Mouse (Mus musculus) hindbrain, embryonic 13.5 days (tissue): ENCODE measurements around the gene Fam124a. TPM values are rescaled to one million over a fixed set of nuclear protein-coding genes. Genes with fewer than 3 reads are reported as not detected.

Source experiments
- ATAC-seq: fragments of 200-750 bp; cut with Nextera tagmentation; 2 replicates; pipeline ENCODE4 v1.8.0; 2017; ENCODE audit warnings: moderate TSS enrichment; ENCODE audit not compliant: low FRiP score
- H3K27ac ChIP-seq: fragments of 300-500 bp; sonication (generic); 2 replicates; pipeline ENCODE4 v1.5.1; 2015; ENCODE audit warnings: inconsistent platforms, mild to moderate bottlenecking, moderate library complexity
- H3K27me3 ChIP-seq: fragments of 300-500 bp; sonication (generic); 2 replicates; pipeline ENCODE4 v1.6.1; 2015; ENCODE audit warnings: mild to moderate bottlenecking, inconsistent platforms
- H3K36me3 ChIP-seq: fragments of 300-500 bp; sonication (generic); 2 replicates; pipeline ENCODE4 v1.6.1; 2015; ENCODE audit warnings: mild to moderate bottlenecking, inconsistent platforms
- H3K4me1 ChIP-seq: fragments of 300-500 bp; sonication (generic); replicated peaks from 2 replicates; pipeline ENCODE4 v1.6.1; 2015; ENCODE audit warnings: inconsistent platforms
- H3K4me2 ChIP-seq: fragments of 300-500 bp; sonication (generic); 2 replicates; pipeline ENCODE4 v1.6.1; 2015; ENCODE audit warnings: inconsistent platforms, mild to moderate bottlenecking, moderate library complexity
- H3K4me3 ChIP-seq: fragments of 300-500 bp; sonication (generic); 2 replicates; pipeline ENCODE4 v1.5.1; 2015; ENCODE audit warnings: mild to moderate bottlenecking, inconsistent platforms
- H3K9ac ChIP-seq: fragments of 300-500 bp; sonication (generic); 2 replicates; pipeline ENCODE4 v1.6.1; 2015; ENCODE audit warnings: mild to moderate bottlenecking, inconsistent platforms
- H3K9me3 ChIP-seq: fragments of 300-500 bp; sonication (generic); 2 replicates; pipeline ENCODE4 v1.6.1; 2016; ENCODE audit warnings: inconsistent platforms
- WGBS: fragments of 180-500 bp; shearing (Covaris S2); methylation state at CpG from one replicate; pipeline ENCODE4 v1.1.7; 2015; 5-methylcytosine and 5-hydroxymethylcytosine counted together
- polyA plus RNA-seq: library from polyadenylated mRNA; unstranded; fragments of >200 nt; fragmentation: Nextera tagmentation; extraction: Ambion mirVana; gene quantifications from 2 replicates; pipeline ENCODE4 v1.2.1, GENCODE M21; 2015

Gene Fam124a
- polyA plus RNA-seq, 1 experiment from 2014 or later = 34.4 TPM

DNA sequence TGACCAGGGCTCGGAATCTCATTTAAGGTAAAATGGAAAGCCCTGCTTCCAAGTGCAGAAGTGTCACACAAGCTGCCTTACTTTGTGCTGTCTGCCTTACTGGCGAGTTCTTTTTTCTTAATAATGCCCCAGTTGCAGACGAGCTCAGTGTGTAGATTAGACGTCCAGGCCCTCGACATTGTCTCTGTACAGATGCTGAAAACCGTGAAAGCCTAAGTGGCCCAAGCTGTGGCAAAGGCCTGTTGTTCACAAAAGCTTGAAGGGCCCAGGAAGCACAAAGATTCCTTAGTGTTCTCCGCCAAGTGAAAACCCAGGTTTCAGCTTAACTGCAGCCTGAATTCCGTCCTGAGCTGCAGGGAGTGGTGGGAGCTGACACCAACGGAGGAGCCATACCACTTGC is 26.2 kb downstream of the Fam124a start:
- H3K36me3 ChIP-seq = no peaks in the 10 kb centered on the region
- no peak overlapping the region for H3K4me2 ChIP-seq
- H3K27me3 ChIP-seq = no peaks in the 10 kb centered on the region
- H3K27ac ChIP-seq = peak overlapping the region; percentile 36
- ATAC-seq = no peak
- H3K9ac ChIP-seq = no peak overlapping the region
- no peak overlapping the region for H3K4me3 ChIP-seq
- peaks cover 39% of the 10 kb centered on the region for H3K4me1 ChIP-seq
- 36% methylated on average over 9 of the region's 9 CpGs for WGBS
- H3K9me3 ChIP-seq = no peaks in the 10 kb centered on the region

DNA sequence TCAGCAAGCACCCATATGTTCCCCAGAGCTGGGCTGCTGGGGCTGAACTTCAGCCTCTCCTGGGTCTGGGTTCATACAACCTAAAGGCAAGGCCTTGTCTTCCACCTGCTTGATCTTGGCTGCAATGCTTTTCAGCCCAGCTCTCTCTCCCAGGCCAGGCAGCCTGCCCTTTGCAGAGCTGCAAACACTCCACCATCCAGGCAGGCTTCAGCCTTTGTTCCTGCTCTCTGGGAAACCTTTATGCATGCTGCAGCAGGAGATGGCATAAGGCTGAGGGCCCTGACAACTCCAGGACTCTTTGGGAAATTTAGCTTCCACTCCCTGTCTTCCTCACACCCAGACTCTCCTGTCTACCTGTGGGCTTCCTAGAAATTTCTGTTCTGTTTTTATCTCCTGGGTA is 29.1 kb downstream of the Fam124a start:
- no peaks in the 10 kb centered on the region for H3K9me3 ChIP-seq
- peak overlapping the region; percentile 72 for H3K27ac ChIP-seq
- no peaks in the 10 kb centered on the region for H3K27me3 ChIP-seq
- no peak overlapping the region for H3K4me3 ChIP-seq
- no peak overlapping the region for H3K4me2 ChIP-seq
- peaks cover 15% of the 10 kb centered on the region for H3K36me3 ChIP-seq
- 0 out of 2 replicates have a peak, but pooled peaks have one; percentile 31 for ATAC-seq
- peaks cover 39% of the 10 kb centered on the region for H3K4me1 ChIP-seq
- H3K9ac ChIP-seq = peak overlapping the region; percentile 40

DNA sequence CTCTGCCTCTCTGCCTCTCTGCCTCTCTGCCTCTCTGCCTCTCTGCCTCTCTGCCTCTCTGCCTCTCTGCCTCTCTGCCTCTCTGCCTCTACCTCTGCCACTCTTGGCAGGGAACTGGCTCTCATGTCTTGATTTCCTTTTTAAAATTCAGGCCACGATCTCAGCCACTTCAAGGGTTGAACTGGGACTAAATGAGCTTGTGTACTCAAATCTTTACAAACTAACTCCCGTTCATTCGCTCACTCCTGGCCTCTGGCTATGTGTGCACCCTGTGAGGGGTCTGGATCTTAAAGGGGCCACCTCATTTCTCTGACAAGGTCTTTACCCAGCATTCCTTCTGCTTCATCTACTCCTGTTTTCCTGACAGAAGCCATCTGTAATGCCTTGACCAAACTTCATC is 29.8 kb downstream of the Fam124a start:
- Histone ChIP-seq H3K9me3 (no peaks in the 10 kb centered on the region), H3K27ac (peak overlapping the region; percentile 72), H3K4me3 (no peak overlapping the region), H3K4me2 (no peak overlapping the region), H3K27me3 (no peaks in the 10 kb centered on the region), H3K4me1 (peaks cover 39% of the 10 kb centered on the region), H3K36me3 (peaks cover 15% of the 10 kb centered on the region), H3K9ac (no peak overlapping the region)
- ATAC-seq = peak; percentile 72
- WGBS = 12% methylated on average over 3 of the region's 3 CpGs

DNA sequence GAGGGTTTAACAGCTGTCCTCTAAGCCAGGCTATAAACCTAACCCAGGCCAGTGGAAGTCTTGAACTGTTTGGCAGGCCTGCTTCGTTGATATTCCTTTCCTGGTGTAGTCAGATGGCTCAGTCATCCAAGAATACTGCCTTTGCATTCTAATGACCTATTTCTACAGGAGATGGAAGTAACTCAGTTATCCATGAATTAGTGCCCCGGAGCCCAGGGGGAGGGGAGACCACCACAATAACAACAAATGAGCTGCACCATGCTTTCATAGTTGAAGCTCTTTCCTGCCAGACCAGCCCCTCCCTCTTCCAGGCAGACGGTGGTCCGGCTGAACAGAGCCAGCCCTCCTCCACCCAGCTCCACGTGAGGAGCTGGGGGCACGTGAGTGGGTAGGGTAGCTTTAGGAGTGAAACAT is 44.6 kb downstream of the Fam124a start:
- WGBS = 30% methylated on average over 6 of the region's 6 CpGs
- H3K4me2 ChIP-seq = no peak overlapping the region
- peaks cover 31% of the 10 kb centered on the region for H3K4me1 ChIP-seq
- peak overlapping the region; percentile 64; the same call in 1 of the 2 replicates for H3K27ac ChIP-seq
- H3K36me3 ChIP-seq = no peaks in the 10 kb centered on the region; the same call in 1 of the 2 replicates
- H3K4me3 ChIP-seq = no peak overlapping the region
- peak; percentile 73 for ATAC-seq
- no peak overlapping the region for H3K9ac ChIP-seq
- no peaks in the 10 kb centered on the region for H3K9me3 ChIP-seq
- H3K27me3 ChIP-seq = no peaks in the 10 kb centered on the region

DNA sequence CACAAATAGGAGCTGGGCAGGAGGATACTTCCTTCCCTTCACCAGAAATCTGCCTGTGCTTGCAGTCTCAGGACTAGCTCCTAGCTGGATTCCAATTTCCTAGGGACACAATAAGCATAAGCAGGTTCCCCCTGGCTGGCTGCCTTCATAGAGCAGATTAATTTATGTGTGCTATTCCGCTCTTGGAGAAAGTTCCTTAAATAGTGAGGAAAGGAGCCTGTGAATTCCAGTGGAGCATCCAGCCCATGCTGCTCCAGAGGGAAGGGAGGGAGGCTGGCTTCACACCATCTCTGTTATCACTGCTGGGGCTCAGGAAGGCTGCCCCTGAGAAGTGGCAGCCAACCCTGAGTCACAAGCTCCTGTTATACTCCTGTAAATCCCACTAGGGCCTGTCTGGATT is 46.7 kb downstream of the Fam124a start:
- Histone ChIP-seq H3K9me3 (no peaks in the 10 kb centered on the region), H3K9ac (peak overlapping the region; percentile 31; the same call in 1 of the 2 replicates), H3K4me1 (peaks cover 28% of the 10 kb centered on the region), H3K4me2 (no peak overlapping the region), H3K27me3 (no peaks in the 10 kb centered on the region), H3K4me3 (no peak overlapping the region), H3K27ac (peak overlapping the region; percentile 48; the same call in 1 of the 2 replicates), H3K36me3 (peaks cover 12% of the 10 kb centered on the region)
- ATAC-seq = no peak
- 64% methylated on average over 1 of the region's 1 CpGs for WGBS

DNA sequence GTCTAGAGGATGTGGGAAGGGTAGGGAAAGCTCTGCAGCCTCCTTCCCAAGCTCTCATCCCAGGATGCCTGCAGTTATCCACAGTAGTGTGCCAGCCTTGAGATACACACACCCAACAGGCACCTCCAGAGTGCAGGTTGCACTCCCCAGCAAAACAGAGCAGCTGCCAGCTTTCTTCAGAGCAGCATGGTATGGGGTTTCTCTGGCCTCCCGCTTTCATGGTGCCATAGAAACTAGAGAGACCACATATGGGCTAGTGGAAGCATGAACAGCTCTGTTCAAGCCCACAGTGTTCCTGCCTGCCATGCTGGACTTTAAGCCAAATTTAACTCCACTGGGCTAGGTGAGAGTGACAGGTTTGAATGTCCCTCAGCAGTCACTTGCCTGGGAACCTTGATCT is 47.3 kb downstream of the Fam124a start:
- Histone ChIP-seq H3K36me3 (peaks cover 14% of the 10 kb centered on the region), H3K4me1 (peaks cover 24% of the 10 kb centered on the region), H3K4me2 (no peak overlapping the region), H3K27ac (no peak overlapping the region; the same call in 1 of the 2 replicates), H3K9ac (no peak overlapping the region), H3K9me3 (no peaks in the 10 kb centered on the region), H3K4me3 (no peak overlapping the region), H3K27me3 (no peaks in the 10 kb centered on the region)
- WGBS = 94% methylated on average over 1 of the region's 1 CpGs
- no peak for ATAC-seq

DNA sequence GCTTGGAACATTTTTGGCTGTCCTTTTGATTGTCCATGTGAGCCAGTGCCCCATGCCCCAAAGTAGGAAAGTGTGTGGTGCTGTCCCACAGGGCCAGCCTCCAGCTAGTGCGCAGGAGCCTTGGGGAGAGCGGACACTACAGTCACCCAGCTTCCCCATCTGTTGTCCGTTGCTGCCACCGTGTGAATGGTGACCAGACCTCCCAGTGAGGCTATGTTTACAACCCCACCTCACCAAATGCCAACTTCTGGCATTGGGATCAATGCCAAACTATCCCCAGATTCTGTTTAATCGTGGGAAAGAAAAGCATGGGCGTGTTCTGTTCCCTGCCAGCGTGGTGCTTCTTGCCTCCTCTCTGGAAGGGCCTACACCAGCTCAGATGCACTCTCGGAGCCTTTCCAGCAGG is 52.3 kb downstream of the Fam124a start:
- peaks cover 17% of the 10 kb centered on the region for H3K36me3 ChIP-seq
- H3K4me3 ChIP-seq = no peak overlapping the region
- ATAC-seq = 0 out of 2 replicates have a peak, but pooled peaks have one; percentile 52
- no peaks in the 10 kb centered on the region for H3K9me3 ChIP-seq
- H3K27ac ChIP-seq = no peak overlapping the region
- 68% methylated on average over 8 of the region's 8 CpGs for WGBS
- H3K4me1 ChIP-seq = peaks cover 3% of the 10 kb centered on the region; the same call in 1 of the 2 replicates
- H3K4me2 ChIP-seq = no peak overlapping the region
- no peaks in the 10 kb centered on the region for H3K27me3 ChIP-seq
- H3K9ac ChIP-seq = no peak overlapping the region

DNA sequence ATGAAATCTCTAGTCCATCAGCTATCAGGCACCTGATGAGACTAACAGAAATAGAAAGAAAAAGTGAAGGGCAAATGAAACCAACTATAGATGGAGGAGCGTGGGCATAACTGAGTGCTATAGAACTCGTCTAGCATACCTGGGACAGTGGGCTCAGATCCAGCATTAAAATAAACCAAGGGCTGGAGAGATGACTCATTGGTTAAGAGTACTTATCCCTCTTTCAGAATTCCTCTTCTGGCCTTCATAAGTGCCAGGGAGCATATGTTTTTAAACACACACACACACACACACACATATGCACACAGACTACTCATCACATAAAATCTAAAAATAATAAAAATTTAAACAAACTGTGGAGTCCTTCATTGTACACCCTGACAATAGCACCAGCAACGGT is 54.4 kb downstream of the Fam124a start:
- Histone ChIP-seq H3K27ac (no peak overlapping the region), H3K4me3 (no peak overlapping the region), H3K4me1 (no peaks in the 10 kb centered on the region), H3K36me3 (peaks cover 17% of the 10 kb centered on the region), H3K9ac (no peak overlapping the region), H3K4me2 (no peak overlapping the region), H3K27me3 (no peaks in the 10 kb centered on the region), H3K9me3 (no peaks in the 10 kb centered on the region)
- no peak for ATAC-seq
- WGBS = 84% methylated on average over 3 of the region's 3 CpGs

DNA sequence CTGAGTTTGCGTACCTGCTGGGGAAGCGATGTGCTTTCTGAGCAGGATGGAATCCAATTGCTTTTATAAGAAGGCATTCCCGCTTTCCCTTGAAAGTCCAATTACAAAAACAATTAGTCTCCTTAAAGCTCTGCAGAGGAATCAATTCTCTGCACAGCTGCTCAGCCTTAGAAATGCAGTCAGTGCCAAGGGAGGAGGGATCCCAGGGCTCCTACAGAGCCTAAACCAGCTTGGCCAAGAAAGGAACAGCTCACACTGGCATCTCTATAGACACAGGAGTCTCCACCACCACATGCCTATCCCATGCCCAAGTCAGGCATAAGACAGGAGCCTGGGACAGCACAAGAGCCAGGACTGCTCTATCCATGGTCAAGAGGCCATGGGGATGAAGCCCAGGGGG is 66.9 kb downstream of the Fam124a start:
- no peak overlapping the region for H3K9ac ChIP-seq
- H3K36me3 ChIP-seq = no peaks in the 10 kb centered on the region
- H3K27me3 ChIP-seq = no peaks in the 10 kb centered on the region
- ATAC-seq = no peak
- no peak overlapping the region for H3K4me2 ChIP-seq
- 65% methylated on average over 3 of the region's 3 CpGs for WGBS
- no peak overlapping the region for H3K4me3 ChIP-seq
- no peaks in the 10 kb centered on the region for H3K9me3 ChIP-seq
- peak overlapping the region; percentile 77 for H3K27ac ChIP-seq
- peaks cover 10% of the 10 kb centered on the region; the same call in 1 of the 2 replicates for H3K4me1 ChIP-seq

DNA sequence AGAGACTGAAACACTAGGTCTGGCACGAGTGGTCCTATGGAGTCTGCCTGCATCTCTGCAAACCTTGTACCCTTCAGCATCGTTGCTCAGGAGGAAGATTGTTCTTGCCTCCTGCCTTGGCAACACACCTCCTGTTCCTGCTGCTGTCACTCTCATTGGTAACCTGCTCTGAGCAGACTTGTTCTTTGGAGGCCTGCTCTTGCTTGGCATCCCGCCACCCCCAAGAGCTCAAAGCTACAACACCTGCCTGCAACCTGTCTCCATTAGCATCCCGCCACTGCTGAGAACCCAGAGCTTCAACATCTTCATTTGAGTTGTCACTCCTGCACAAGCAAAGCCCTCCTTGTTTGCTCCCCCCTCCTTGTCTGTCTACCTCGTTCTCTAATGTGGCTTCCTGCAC is 72.4 kb downstream of the Fam124a start:
- Histone ChIP-seq H3K4me2 (no peak overlapping the region), H3K27ac (no peak overlapping the region), H3K36me3 (no peaks in the 10 kb centered on the region), H3K4me3 (no peak overlapping the region), H3K9ac (no peak overlapping the region), H3K27me3 (no peaks in the 10 kb centered on the region), H3K4me1 (no peaks in the 10 kb centered on the region; the same call in 1 of the 2 replicates), H3K9me3 (peaks cover 7% of the 10 kb centered on the region; the same call in 1 of the 2 replicates)
- no peak for ATAC-seq
- 92% methylated on average over 5 of the region's 5 CpGs for WGBS

DNA sequence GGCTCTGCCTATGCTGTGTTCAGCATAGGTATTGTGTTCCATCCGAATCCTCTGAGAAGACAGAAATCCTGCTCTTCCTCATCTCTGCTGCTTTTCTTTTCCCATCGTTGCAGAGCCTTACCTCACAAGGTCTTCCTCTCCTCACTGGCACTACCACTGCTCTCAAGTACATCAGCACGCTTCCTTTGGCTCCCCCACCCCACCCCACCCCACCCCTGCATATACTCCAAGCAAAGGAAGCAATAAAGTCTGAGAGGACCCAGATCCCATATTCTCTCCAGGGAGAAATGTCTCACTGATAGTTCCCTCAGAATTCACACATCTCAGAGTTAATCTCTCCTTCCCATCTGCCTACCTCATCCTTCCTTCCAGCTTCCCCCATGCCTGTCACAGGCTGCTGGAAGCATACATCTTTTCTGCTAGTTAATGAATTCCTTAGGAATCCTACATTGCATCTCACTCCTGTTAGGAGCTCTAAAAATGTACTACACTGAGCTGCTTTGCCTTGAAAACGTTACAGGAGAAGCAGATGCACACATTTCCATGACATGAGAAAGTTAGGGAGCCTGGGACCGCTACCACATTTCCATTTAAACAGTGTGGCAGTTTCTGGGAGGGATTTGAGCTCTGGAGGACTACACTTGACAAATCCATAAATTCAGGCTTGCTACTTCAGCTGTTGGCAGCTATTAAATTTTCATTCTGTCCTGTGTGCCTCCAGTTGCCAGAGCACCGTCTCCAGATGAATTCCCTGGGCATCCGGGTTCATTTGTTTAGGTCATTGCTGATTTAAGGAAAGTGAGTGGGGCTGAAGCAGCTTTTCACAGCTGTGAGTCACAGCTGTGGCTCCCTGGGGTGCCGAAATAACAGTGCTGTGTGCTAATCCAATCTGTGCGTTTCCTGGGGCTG is 82.2 kb downstream of the Fam124a start:
- peak overlapping the region; percentile 79 for H3K27ac ChIP-seq
- H3K4me1 ChIP-seq = peaks cover 18% of the 10 kb centered on the region
- H3K36me3 ChIP-seq = no peaks in the 10 kb centered on the region
- H3K9me3 ChIP-seq = no peaks in the 10 kb centered on the region
- 31% methylated on average over 9 of the region's 9 CpGs for WGBS
- H3K9ac ChIP-seq = peak overlapping the region; percentile 46; the same call in 1 of the 2 replicates
- peak overlapping the region; percentile 41 for H3K4me2 ChIP-seq
- no peak overlapping the region for H3K4me3 ChIP-seq
- ATAC-seq = peak; percentile 88
- H3K27me3 ChIP-seq = no peaks in the 10 kb centered on the region

DNA sequence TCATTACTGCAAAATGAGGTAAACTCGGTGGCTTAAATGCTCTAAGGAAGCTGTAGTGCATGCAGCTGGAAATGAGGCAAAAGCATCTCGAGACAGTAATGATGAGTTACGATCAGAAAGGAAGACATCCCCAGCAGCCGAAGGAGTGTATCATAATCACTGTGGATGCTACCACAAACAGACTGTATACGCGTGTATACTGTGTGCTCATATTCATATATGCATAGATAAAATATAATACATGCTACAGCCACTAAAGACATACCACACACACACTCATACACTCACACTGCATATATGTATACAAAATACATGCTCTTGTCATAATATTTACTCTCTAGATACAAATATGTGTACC is 82.8 kb downstream of the Fam124a start:
- H3K27me3 ChIP-seq = no peaks in the 10 kb centered on the region
- ATAC-seq = 0 out of 2 replicates have a peak, but pooled peaks have one; percentile 53

More for the DNA sequence above, 82.8 kb downstream of the Fam124a start:
- H3K36me3 ChIP-seq = no peaks in the 10 kb centered on the region
- peak overlapping the region; percentile 41 for H3K4me2 ChIP-seq
- H3K4me1 ChIP-seq = peaks cover 18% of the 10 kb centered on the region
- no peaks in the 10 kb centered on the region for H3K9me3 ChIP-seq
- 28% methylated on average over 6 of the region's 6 CpGs for WGBS
- H3K4me3 ChIP-seq = no peak overlapping the region
- H3K9ac ChIP-seq = peak overlapping the region; percentile 46; the same call in 1 of the 2 replicates
- H3K27ac ChIP-seq = peak overlapping the region; percentile 79
